Mouse (Mus musculus) stomach, postnatal 0 days (tissue): Measurements from ENCODE around the gene Eif2b2.

Experiments used
- CTCF ChIP-seq: IDR thresholded peaks from 2 replicates; pipeline ENCODE4 v1.5.1; 2016; ENCODE audit warnings: antibody characterized with exemption, low read depth, mild to moderate bottlenecking, moderate library complexity
- EP300 ChIP-seq: optimal IDR thresholded peaks from 2 replicates; pipeline ENCODE3; 2016; ENCODE audit warnings: antibody characterized with exemption

GRCm38 (mm10) chr12:85200929-85201829 is 18.1 kb upstream of the Eif2b2 start:
- TF ChIP-seq CTCF (no peak; the same call in 1 of the 2 replicates), EP300 (no peak)
